Mouse (Mus musculus) liver, postnatal 0 days (tissue): Measurements from ENCODE around the gene Parp6.

Experiments used
- CTCF ChIP-seq: sonication (generic); IDR thresholded peaks from 2 replicates; pipeline ENCODE4 v1.5.1; 2016; ENCODE audit warnings: antibody characterized with exemption, low read depth
- EP300 ChIP-seq: IDR thresholded peaks from 2 replicates; pipeline ENCODE4 v1.6.1; 2016; ENCODE audit warnings: antibody characterized with exemption, low read depth, mild to moderate bottlenecking

DNA sequence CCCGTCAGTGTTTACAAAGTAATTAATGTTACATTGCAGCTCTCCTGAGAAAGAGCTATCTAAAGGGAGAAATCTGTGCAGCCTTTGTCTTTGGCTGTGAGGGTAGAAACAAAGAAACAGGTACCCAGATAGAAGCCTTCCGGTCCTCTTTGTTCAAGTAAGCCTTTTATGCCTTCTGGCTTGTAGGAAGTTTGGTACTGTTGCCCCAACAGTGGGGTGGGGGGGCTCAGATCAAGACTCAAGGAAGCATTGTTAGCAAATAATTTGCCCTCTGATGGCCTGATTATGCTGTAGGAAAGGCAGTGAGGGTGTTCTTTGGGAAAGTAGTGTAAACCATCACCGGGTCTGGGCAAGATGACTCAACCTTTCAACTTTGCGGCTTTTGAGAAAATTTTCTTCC, 41.1 kb downstream of the Parp6 start:
- TF ChIP-seq CTCF (no peak), EP300 (no peak)
